Mouse (Mus musculus): ENCODE data around the gene Dohh. TPM values are rescaled to one million over a fixed set of nuclear protein-coding genes. Genes with fewer than 3 reads are reported as not detected.

Dohh gene
- polyA plus RNA-seq, 1 experiment: 123 TPM

DNA sequence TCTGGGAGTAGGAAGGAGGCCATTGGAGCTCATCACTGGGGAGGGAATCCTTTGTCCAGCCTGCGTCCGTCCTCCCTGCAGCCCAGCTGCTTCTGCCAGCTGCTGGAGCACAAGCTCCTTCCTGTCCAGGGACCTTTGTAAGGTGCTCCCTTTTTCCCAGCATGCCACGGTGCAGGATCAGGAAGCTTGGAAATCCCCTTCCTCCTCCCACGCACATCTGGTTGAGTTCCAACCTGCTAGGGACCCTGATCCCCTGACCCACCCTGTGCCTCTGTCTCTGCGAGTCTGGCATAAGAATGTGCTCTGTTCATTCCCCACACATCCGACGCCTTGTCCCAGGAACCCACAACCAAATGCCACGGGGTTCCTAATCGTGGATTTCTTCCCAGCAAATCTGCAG is 26.8 kb downstream of the Dohh start:
- Histone ChIP-seq H3K4me1 (replicated peaks; ENCODE audit: control insufficient read depth, insufficient read depth, low read length) (peaks cover 12% of the 10 kb centered on the region), H3K4me3 (ENCODE audit: control insufficient read depth, insufficient read depth, low read length) (no peak overlapping the region), H3K36me3 (ENCODE audit: control insufficient read depth, insufficient read depth, low read length) (no peaks in the 10 kb centered on the region), H3K27me3 (ENCODE audit: control insufficient read depth, insufficient read depth, low read length) (no peaks in the 10 kb centered on the region), H3K27ac (ENCODE audit: control insufficient read depth, insufficient read depth, low read length) (no peak overlapping the region)
- DNase-seq: no peak
- TF ChIP-seq POLR2A (IDR thresholded peaks at IDR 0.05; ENCODE audit: control insufficient read depth, extremely low read depth, insufficient read depth, low read length, poor library complexity): no peak
- TF ChIP-seq CTCF (IDR thresholded peaks at IDR 0.05; ENCODE audit: borderline replicate concordance, control insufficient read depth, extremely low read depth, insufficient read depth, low read length, poor library complexity): no peak
- WGBS: 88% methylated on average over 9 of the region's 9 CpGs

DNA sequence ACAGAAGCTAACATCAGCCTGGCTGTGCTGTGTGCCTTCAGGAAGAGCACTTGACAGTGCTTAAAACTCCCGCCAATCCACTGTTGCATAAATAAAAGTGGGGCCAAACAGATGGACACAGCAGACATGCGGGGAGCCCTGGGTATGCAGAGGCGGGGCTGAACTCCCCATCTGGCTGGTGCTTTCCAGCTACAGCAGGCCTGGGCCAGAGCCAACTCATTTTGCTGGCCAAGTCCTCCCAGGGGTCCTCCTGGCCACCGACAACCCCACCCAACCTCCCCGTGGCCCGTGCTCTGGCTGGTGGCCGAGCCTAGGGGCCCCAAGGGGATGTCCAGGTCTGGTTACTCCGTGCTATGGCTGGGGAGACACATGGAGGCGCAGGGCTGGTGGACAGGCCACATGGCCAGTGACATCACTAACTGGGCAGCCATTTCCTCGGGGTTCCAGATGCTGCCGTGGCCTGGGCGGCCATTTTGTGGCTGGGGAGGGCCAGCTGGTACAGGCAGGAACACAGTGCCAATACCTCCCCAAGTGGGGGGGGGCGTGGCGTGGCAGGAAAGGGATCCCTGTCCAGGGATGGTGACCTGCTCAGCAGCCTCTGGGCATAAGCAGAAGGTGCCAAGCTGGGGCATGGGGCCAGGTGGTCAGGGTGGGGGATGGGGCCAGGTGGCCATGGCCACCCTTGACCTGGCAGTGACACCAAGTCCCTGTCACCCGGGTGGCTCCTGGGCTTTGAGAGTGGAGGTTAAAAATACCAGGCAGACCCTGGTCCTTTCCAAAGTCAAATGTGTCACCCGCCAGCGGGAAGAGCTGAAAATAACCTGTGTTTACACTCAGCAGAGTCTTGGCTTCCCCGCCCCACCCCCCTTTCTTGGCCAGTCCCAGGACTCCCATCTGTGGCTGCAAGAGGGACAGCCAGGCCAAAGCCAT is 27.5 kb downstream of the Dohh start:
- DNase-seq: no peak
- WGBS: 86% methylated on average over 18 of the region's 18 CpGs
- H3K4me3 ChIP-seq (ENCODE audit: control insufficient read depth, insufficient read depth, low read length): no peak overlapping the region
- TF ChIP-seq POLR2A (IDR thresholded peaks at IDR 0.05; ENCODE audit: control insufficient read depth, extremely low read depth, insufficient read depth, low read length, poor library complexity) (no peak), CTCF (IDR thresholded peaks at IDR 0.05; ENCODE audit: borderline replicate concordance, control insufficient read depth, extremely low read depth, insufficient read depth, low read length, poor library complexity) (no peak)
- no peak overlapping the region for H3K27ac ChIP-seq (ENCODE audit: control insufficient read depth, insufficient read depth, low read length)
- no peaks in the 10 kb centered on the region for H3K27me3 ChIP-seq (ENCODE audit: control insufficient read depth, insufficient read depth, low read length)
- H3K4me1 ChIP-seq (replicated peaks; ENCODE audit: control insufficient read depth, insufficient read depth, low read length): peaks cover 12% of the 10 kb centered on the region
- no peaks in the 10 kb centered on the region for H3K36me3 ChIP-seq (ENCODE audit: control insufficient read depth, insufficient read depth, low read length)

DNA sequence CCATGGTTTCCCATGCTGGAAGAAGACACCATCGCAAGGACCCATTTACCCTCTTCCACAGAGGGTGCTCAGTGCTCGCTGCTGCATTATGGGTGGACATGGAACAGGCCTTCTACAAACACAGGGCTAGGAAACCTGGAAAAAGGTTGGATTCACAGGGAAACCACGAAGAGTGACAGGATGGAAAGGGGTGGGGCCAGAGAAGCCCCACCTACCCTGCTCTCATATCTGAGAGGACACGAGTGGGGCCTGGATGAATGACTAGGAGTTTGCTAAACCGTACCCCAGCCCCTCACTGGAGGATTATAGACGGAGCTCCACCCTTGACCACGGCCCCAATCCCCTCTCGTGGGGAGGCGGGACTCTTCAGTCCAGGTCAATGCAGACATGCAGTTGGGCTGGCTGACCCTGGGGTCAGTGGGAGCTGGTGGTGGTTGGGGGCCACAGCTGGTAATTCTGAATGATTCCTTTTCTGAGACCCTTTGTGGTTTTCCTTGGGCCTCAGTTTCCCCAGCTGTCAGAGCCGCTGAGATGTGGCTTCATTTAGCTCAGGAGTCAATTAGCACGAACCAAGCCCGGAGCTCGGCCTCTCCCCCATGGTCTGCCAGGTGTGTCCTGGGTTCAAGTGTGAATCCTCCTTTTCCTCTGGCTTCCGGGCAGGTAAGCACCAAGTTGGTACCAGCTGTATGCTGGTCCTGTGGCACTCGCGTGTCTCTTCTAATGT is 28.5 kb downstream of the Dohh start:
- Histone ChIP-seq H3K4me3 (ENCODE audit: control insufficient read depth, insufficient read depth, low read length) (no peak overlapping the region), H3K4me1 (replicated peaks; ENCODE audit: control insufficient read depth, insufficient read depth, low read length) (peaks cover 12% of the 10 kb centered on the region), H3K36me3 (ENCODE audit: control insufficient read depth, insufficient read depth, low read length) (no peaks in the 10 kb centered on the region), H3K27ac (ENCODE audit: control insufficient read depth, insufficient read depth, low read length) (no peak overlapping the region), H3K27me3 (ENCODE audit: control insufficient read depth, insufficient read depth, low read length) (no peaks in the 10 kb centered on the region)
- WGBS: 92% methylated on average over 16 of the region's 16 CpGs
- DNase-seq: no peak
- TF ChIP-seq POLR2A (IDR thresholded peaks at IDR 0.05; ENCODE audit: control insufficient read depth, extremely low read depth, insufficient read depth, low read length, poor library complexity): no peak
- TF ChIP-seq CTCF (IDR thresholded peaks at IDR 0.05; ENCODE audit: borderline replicate concordance, control insufficient read depth, extremely low read depth, insufficient read depth, low read length, poor library complexity): no peak

DNA sequence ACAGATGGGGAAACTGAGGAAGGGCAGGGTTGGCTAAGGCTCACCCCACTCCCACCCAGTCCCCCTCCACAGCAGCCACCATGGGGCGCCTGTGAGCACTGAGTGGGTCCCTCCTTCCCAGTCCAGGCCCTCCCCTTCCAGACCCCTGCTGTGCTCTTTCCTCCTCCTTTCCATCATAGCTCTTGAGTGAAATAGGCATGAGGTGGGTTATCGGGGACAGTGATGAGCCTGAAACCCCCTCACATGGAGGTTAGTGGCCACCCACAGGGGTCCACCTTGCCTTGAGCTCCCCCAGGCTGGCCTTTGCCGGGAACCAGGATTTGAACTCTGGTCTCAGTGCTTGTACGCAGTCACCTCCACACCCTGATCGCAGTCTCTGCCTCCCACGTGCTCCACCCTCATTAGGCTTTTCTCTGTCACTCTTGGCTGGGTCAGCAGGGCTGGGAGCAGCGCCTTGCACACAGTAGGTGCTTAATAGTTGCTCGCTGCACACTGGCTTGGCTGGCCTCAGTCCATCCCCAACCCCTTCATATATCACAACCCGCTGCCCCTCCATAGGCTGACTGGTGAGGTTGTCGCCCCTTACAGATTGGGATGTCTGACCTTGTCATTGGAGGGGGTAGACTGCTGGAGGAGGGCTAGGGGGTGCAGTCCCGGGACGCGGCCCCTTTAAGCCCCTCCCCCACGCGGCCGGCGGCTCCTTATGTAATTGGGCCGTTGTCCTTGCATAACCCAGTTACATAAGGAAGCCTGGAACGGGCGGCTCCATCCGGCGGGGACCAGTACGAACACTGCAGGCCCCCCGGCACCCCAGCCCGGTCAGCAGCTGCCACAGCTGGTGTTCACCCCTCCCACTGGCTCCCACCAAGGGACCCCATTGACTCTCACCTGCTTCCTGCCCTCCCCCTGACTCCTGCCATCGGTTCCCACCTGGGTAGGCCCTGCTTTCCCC is 29.4 kb downstream of the Dohh start:
- TF ChIP-seq CTCF (IDR thresholded peaks at IDR 0.05; ENCODE audit: borderline replicate concordance, control insufficient read depth, extremely low read depth, insufficient read depth, low read length, poor library complexity): no peak
- no peak for TF ChIP-seq POLR2A (IDR thresholded peaks at IDR 0.05; ENCODE audit: control insufficient read depth, extremely low read depth, insufficient read depth, low read length, poor library complexity)
- peaks cover 12% of the 10 kb centered on the region for H3K4me1 ChIP-seq (replicated peaks; ENCODE audit: control insufficient read depth, insufficient read depth, low read length)
- peak overlapping the region; percentile 57; the same call in 1 of the 2 replicates for H3K27ac ChIP-seq (ENCODE audit: control insufficient read depth, insufficient read depth, low read length)
- no peak overlapping the region; the same call in 1 of the 2 replicates for H3K4me3 ChIP-seq (ENCODE audit: control insufficient read depth, insufficient read depth, low read length)
- no peaks in the 10 kb centered on the region for H3K36me3 ChIP-seq (ENCODE audit: control insufficient read depth, insufficient read depth, low read length)
- DNase-seq: no peak
- no peaks in the 10 kb centered on the region for H3K27me3 ChIP-seq (ENCODE audit: control insufficient read depth, insufficient read depth, low read length)
- 49% methylated on average over 26 of the region's 26 CpGs for WGBS

DNA sequence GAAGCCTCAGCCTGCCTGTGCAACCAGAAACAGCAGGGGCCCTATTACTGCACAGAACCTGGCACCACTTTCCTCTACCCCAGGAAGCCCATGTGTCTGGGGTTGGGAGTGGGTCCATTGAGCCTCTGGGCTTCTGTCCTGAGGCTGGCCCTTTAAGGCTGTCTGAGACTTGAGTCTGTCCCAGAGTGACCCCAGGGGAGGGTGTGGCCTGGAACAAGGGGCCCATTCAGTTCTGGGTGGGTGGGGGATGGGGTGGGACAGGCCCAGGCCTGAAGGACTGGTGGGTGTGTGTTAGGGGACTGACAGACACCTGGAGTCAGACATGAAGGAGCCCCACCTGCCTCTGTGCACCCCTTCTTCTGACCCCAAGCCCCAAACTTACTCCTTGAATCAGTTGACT is 30.5 kb downstream of the Dohh start:
- TF ChIP-seq POLR2A (IDR thresholded peaks at IDR 0.05; ENCODE audit: control insufficient read depth, extremely low read depth, insufficient read depth, low read length, poor library complexity): no peak
- TF ChIP-seq CTCF (IDR thresholded peaks at IDR 0.05; ENCODE audit: borderline replicate concordance, control insufficient read depth, extremely low read depth, insufficient read depth, low read length, poor library complexity): no peak
- no peak overlapping the region for H3K4me3 ChIP-seq (ENCODE audit: control insufficient read depth, insufficient read depth, low read length)
- H3K36me3 ChIP-seq (ENCODE audit: control insufficient read depth, insufficient read depth, low read length): no peaks in the 10 kb centered on the region
- no peak for DNase-seq
- H3K4me1 ChIP-seq (replicated peaks; ENCODE audit: control insufficient read depth, insufficient read depth, low read length): peaks cover 8% of the 10 kb centered on the region
- H3K27ac ChIP-seq (ENCODE audit: control insufficient read depth, insufficient read depth, low read length): peak overlapping the region; percentile 19
- no peaks in the 10 kb centered on the region for H3K27me3 ChIP-seq (ENCODE audit: control insufficient read depth, insufficient read depth, low read length)

DNA sequence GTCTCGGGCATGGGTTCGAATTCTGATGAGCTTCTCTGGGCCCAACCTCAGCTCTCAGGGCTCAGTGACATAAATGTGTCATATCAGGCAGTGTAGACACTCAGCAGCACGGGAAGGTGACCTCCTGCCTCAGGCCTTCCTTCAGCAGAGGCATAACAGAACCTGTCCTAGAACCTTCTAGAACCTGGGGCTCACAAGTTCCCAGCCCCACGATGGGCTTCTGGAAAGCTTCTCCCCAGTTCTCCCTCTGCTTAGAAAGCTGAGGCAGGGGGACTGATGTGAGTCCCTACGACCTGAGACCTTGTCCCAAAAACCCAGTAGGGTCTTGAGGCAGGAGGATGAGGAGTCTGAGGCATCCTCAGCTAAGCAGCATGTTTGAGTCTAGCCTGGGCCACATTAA is 30.9 kb downstream of the Dohh start:
- Histone ChIP-seq H3K27ac (ENCODE audit: control insufficient read depth, insufficient read depth, low read length) (peak overlapping the region; percentile 19; the same call in 1 of the 2 replicates), H3K27me3 (ENCODE audit: control insufficient read depth, insufficient read depth, low read length) (no peaks in the 10 kb centered on the region), H3K4me3 (ENCODE audit: control insufficient read depth, insufficient read depth, low read length) (no peak overlapping the region), H3K36me3 (ENCODE audit: control insufficient read depth, insufficient read depth, low read length) (no peaks in the 10 kb centered on the region), H3K4me1 (replicated peaks; ENCODE audit: control insufficient read depth, insufficient read depth, low read length) (peaks cover 8% of the 10 kb centered on the region)
- TF ChIP-seq POLR2A (IDR thresholded peaks at IDR 0.05; ENCODE audit: control insufficient read depth, extremely low read depth, insufficient read depth, low read length, poor library complexity) (no peak), CTCF (IDR thresholded peaks at IDR 0.05; ENCODE audit: borderline replicate concordance, control insufficient read depth, extremely low read depth, insufficient read depth, low read length, poor library complexity) (no peak)
- no peak for DNase-seq
- whole genome bisulfite sequencing: 88% methylated on average over 5 of the region's 5 CpGs

Data from thymus, adult 2 months (tissue).